Mouse (Mus musculus) CH12F3 (cell line): Measurements from ENCODE around the gene 2010111I01Rik.

Experiments
- in situ Hi-C: fragments of 300-500 bp; cut with MboI; formaldehyde crosslinking; loops from 2 replicates; pipeline ENCODE4 v1.14.3; 2020; ENCODE audit warnings: low sequenced_read_pairs

The 2010111I01Rik gene

GRCm38 (mm10) chr13:63108601-63109000 lies 143.9 kb downstream of the 2010111I01Rik start:
- in situ Hi-C loops, result no loop called here

- in situ Hi-C loops, result no loop called here
Measured at GRCm38 (mm10) chr13:63111297-63112042, 146.8 kb downstream of the 2010111I01Rik start.

GRCm38 (mm10) chr13:63112043-63112597 lies 147.4 kb downstream of the 2010111I01Rik start:
- in situ Hi-C loops, result no loop called here

- in situ Hi-C loops, result no loop called here
Measured at GRCm38 (mm10) chr13:63112598-63113372, 148.1 kb downstream of the 2010111I01Rik start.

- in situ Hi-C loops, result no loop called here
Measured at GRCm38 (mm10) chr13:63113881-63114301, 149.2 kb downstream of the 2010111I01Rik start.

- in situ Hi-C loops, result no loop called here
Measured at GRCm38 (mm10) chr13:63115187-63115784, 150.6 kb downstream of the 2010111I01Rik start.

GRCm38 (mm10) chr13:63117495-63118184 lies 152.9 kb downstream of the 2010111I01Rik start:
- in situ Hi-C loops, result no loop called here

- in situ Hi-C loops, result no loop called here
Measured at GRCm38 (mm10) chr13:63118682-63119081, 154.0 kb downstream of the 2010111I01Rik start.

- in situ Hi-C loops, result no loop called here
Measured at GRCm38 (mm10) chr13:63120296-63120695, 155.6 kb downstream of the 2010111I01Rik start.

GRCm38 (mm10) chr13:63121747-63122146 lies 157.1 kb downstream of the 2010111I01Rik start:
- in situ Hi-C loops, result no loop called here

- in situ Hi-C loops, result no loop called here
Measured at GRCm38 (mm10) chr13:63126206-63126605, 161.5 kb downstream of the 2010111I01Rik start.

GRCm38 (mm10) chr13:63127516-63127915 lies 162.8 kb downstream of the 2010111I01Rik start:
- in situ Hi-C loops, result no loop called here

GRCm38 (mm10) chr13:63134879-63135421 lies 170.3 kb downstream of the 2010111I01Rik start:
- in situ Hi-C loops, result no loop called here

- in situ Hi-C loops, result no loop called here
Measured at GRCm38 (mm10) chr13:63135994-63136393, 171.3 kb downstream of the 2010111I01Rik start.

- in situ Hi-C loops, result no loop called here
Measured at GRCm38 (mm10) chr13:63136775-63137174, 172.1 kb downstream of the 2010111I01Rik start.

- in situ Hi-C loops, result no loop called here
Measured at GRCm38 (mm10) chr13:63138376-63139048, 173.8 kb downstream of the 2010111I01Rik start.

GRCm38 (mm10) chr13:63139463-63140226 lies 175.0 kb downstream of the 2010111I01Rik start:
- in situ Hi-C loops, result no loop called here

- in situ Hi-C loops, result no loop called here
Measured at GRCm38 (mm10) chr13:63140784-63141183, 176.1 kb downstream of the 2010111I01Rik start.

GRCm38 (mm10) chr13:63141275-63141674 lies 176.6 kb downstream of the 2010111I01Rik start:
- in situ Hi-C loops, result no loop called here
